8 mouse cellular contexts compared by ENCODE assay signal in the genomic region with DNA sequence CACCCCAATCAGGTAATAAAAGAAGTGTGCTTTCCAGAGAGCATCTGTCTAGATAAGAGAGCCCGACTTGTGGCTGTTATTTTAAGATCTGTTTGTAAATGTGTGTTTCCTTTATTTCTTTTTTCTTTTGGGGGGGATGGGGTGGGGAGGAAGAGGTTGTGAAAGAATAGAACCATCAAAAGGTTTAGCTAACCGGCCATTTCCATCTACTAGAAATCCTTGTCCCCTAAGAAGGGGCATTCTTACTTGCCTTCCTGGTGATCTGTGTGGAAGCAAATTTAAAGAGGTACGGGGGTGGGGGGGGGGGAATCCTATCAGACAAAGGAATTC. TPM values are rescaled to one million over a fixed set of nuclear protein-coding genes. Genes with fewer than 3 reads are reported as not detected.
A peak's percentile ranks its signal among the peaks of the same experiment; 100 is the strongest.
DNase-seq lines count a peak whose midpoint lies in the region; ATAC-seq and TF ChIP-seq lines count a peak whose summit lies in the region.

No protein-coding gene starts in this region.

- ATAC-seq in lung, embryonic 14.5 days (ENCODE audit: insufficient read depth), result no peak
- ATAC-seq in embryonic facial prominence, embryonic 12.5 days (ENCODE audit: insufficient number of reproducible peaks, insufficient read depth, low FRiP score, low TSS enrichment), result no peak
- ATAC-seq in intestine, embryonic 16.5 days, result no peak
- no peak for ATAC-seq in neural tube, embryonic 14.5 days (ENCODE audit: low read depth)

- peak overlapping the region; percentile 97 for H3K4me3 ChIP-seq in lung, embryonic 14.5 days (ENCODE audit: low read depth, low read length)
- peak overlapping the region; percentile 97 for H3K4me3 ChIP-seq in embryonic facial prominence, embryonic 12.5 days
- peak overlapping the region; percentile 98 for H3K4me3 ChIP-seq in intestine, embryonic 16.5 days (ENCODE audit: low read length)
- H3K4me3 ChIP-seq in neural tube, embryonic 14.5 days (ENCODE audit: low read depth, low read length), result peak overlapping the region; percentile 96

- no peaks in the 10 kb centered on the region for H3K9me3 ChIP-seq in lung, embryonic 14.5 days (ENCODE audit: low read depth, low read length)
- H3K9me3 ChIP-seq in embryonic facial prominence, embryonic 12.5 days, result no peaks in the 10 kb centered on the region
- no peaks in the 10 kb centered on the region for H3K9me3 ChIP-seq in intestine, embryonic 16.5 days (ENCODE audit: control insufficient read depth, low read length)
- H3K9me3 ChIP-seq in neural tube, embryonic 14.5 days (ENCODE audit: control insufficient read depth, low read length), result no peaks in the 10 kb centered on the region

- H3K27ac ChIP-seq in lung, embryonic 14.5 days (ENCODE audit: low read depth), result no peak overlapping the region
- no peak overlapping the region for H3K27ac ChIP-seq in embryonic facial prominence, embryonic 12.5 days
- no peak overlapping the region for H3K27ac ChIP-seq in intestine, embryonic 16.5 days (ENCODE audit: low read length)
- no peak overlapping the region for H3K27ac ChIP-seq in neural tube, embryonic 14.5 days (ENCODE audit: low read depth, low read length)

- DNase-seq in lung, embryonic 14.5 days, result no peak
- no peak for DNase-seq in lung, postnatal 4 days
- DNase-seq in spleen, adult 18-20 months, result no peak
- no peak for DNase-seq in urinary bladder, adult 18-20 months (ENCODE audit: low spot score in 2 of 2)
- DNase-seq in left cerebral cortex, postnatal 4 days, result no peak

- peaks cover 19% of the 10 kb centered on the region for H3K4me1 ChIP-seq in lung, embryonic 14.5 days (ENCODE audit: insufficient read depth)
- peaks cover 13% of the 10 kb centered on the region for H3K4me1 ChIP-seq in embryonic facial prominence, embryonic 12.5 days
- peaks cover 17% of the 10 kb centered on the region for H3K4me1 ChIP-seq in intestine, embryonic 16.5 days (ENCODE audit: control insufficient read depth, insufficient read depth, low read length)
- H3K4me1 ChIP-seq in neural tube, embryonic 14.5 days (ENCODE audit: control insufficient read depth, insufficient read depth, low read length), result peaks cover 10% of the 10 kb centered on the region; the same call in 1 of the 2 replicates

- H3K36me3 ChIP-seq in lung, embryonic 14.5 days (ENCODE audit: insufficient read depth), result peaks cover 18% of the 10 kb centered on the region
- peaks cover 12% of the 10 kb centered on the region; the same call in 1 of the 2 replicates for H3K36me3 ChIP-seq in embryonic facial prominence, embryonic 12.5 days
- peaks cover 5% of the 10 kb centered on the region; the same call in 1 of the 2 replicates for H3K36me3 ChIP-seq in intestine, embryonic 16.5 days (ENCODE audit: control insufficient read depth, insufficient read depth, low read length)
- no peaks in the 10 kb centered on the region for H3K36me3 ChIP-seq in neural tube, embryonic 14.5 days (ENCODE audit: control insufficient read depth, insufficient read depth, low read length)

- H3K27me3 ChIP-seq in lung, embryonic 14.5 days (ENCODE audit: insufficient read depth, low read length), result no peaks in the 10 kb centered on the region
- H3K27me3 ChIP-seq in embryonic facial prominence, embryonic 12.5 days, result no peaks in the 10 kb centered on the region
- H3K27me3 ChIP-seq in intestine, embryonic 16.5 days (replicated peaks; ENCODE audit: control insufficient read depth, insufficient read depth, low read length), result no peaks in the 10 kb centered on the region
- peaks cover 2% of the 10 kb centered on the region; the same call in 1 of the 2 replicates for H3K27me3 ChIP-seq in neural tube, embryonic 14.5 days (ENCODE audit: control insufficient read depth, insufficient read depth, low read length)

- H3K9ac ChIP-seq in lung, embryonic 14.5 days, result peak overlapping the region; percentile 98
- peak overlapping the region; percentile 97 for H3K9ac ChIP-seq in embryonic facial prominence, embryonic 12.5 days
- peak overlapping the region; percentile 99 for H3K9ac ChIP-seq in intestine, embryonic 16.5 days (ENCODE audit: low read depth, low read length)
- H3K9ac ChIP-seq in neural tube, embryonic 14.5 days (replicated peaks; ENCODE audit: low read depth, low read length), result peak overlapping the region; percentile 73; the same call in 1 of the 2 replicates

- WGBS in lung, embryonic 14.5 days, result 0% methylated on average over 3 of the region's 3 CpGs
- 6% methylated on average over 3 of the region's 3 CpGs for WGBS in embryonic facial prominence, embryonic 12.5 days
- WGBS in intestine, embryonic 16.5 days, result 0% methylated on average over 3 of the region's 3 CpGs
- WGBS in neural tube, embryonic 14.5 days, result 5% methylated on average over 3 of the region's 3 CpGs

- H3K4me2 ChIP-seq in lung, embryonic 14.5 days, result peak overlapping the region; percentile 89
- peak overlapping the region; percentile 91 for H3K4me2 ChIP-seq in embryonic facial prominence, embryonic 12.5 days (replicated peaks)
- peak overlapping the region; percentile 83 for H3K4me2 ChIP-seq in intestine, embryonic 16.5 days (ENCODE audit: low read depth, low read length)
- peak overlapping the region; percentile 74 for H3K4me2 ChIP-seq in neural tube, embryonic 14.5 days (ENCODE audit: low read depth, low read length)

- intact Hi-C loops in left cerebral cortex, postnatal 4 days (cut with DNase I), result no loop called here

- no peak for TF ChIP-seq CTCF in lung, embryonic 14.5 days (IDR thresholded peaks at IDR 0.05; ENCODE audit: low read depth)

RNA-seq across cellular contexts. Expression of a gene that starts 1.3 kb away (rescaled TPM):
- 14.4 and 17.0 TPM in 2 replicates for polyA plus RNA-seq in lung, embryonic 14.5 days (2014; fragmentation: Nextera tagmentation; extraction: Ambion mirVana)
- 13.0 TPM in 2 replicates for polyA plus RNA-seq in embryonic facial prominence, embryonic 12.5 days (2016; fragmentation: Nextera tagmentation; extraction: Ambion mirVana)
- polyA plus RNA-seq in intestine, embryonic 16.5 days (2015; fragmentation: Nextera tagmentation; extraction: Ambion mirVana), result 6.9 and 7.9 TPM in 2 replicates
- polyA plus RNA-seq in neural tube, embryonic 14.5 days (2014; fragmentation: Nextera tagmentation; extraction: Ambion mirVana), result 7.4 and 9.1 TPM in 2 replicates
- 10 to 100 TPM; 21.9 to 24.7 TPM for total RNA-seq in left cerebral cortex, postnatal 4 days (2021)
